ENCODE assay signal across 14 mouse cellular contexts in genomic region chr2:59681181-59681580, GRCm38 (mm10).
"Had no signal": no experiment of that assay in that cellular context is flagged by ENCODE, and none has a peak within 500 bp of the region (broad histone marks: within the 10 kb centered on the region; RNA-seq: fewer than 3 reads in every experiment).

No protein-coding gene starts in this region.

- H3K9me3 ChIP-seq: kidney, embryonic 15.5 days; liver, embryonic 13.5 days; neural tube, embryonic 13.5 days had no signal

- H3K27ac ChIP-seq: kidney, embryonic 15.5 days; left cerebral cortex, adult 2 months; liver, embryonic 13.5 days; neural tube, embryonic 13.5 days had no signal

- H3K27me3 ChIP-seq: kidney, embryonic 15.5 days; liver, embryonic 13.5 days; neural tube, embryonic 13.5 days had no signal

- H3K4me3 ChIP-seq: kidney, embryonic 15.5 days; left cerebral cortex, adult 2 months; liver, embryonic 13.5 days; neural tube, embryonic 13.5 days had no signal

- DNase-seq: kidney, postnatal 10 days; layer of hippocampus, postnatal 36 days; liver, embryonic 13.5 days; lung, adult 2 months; midbrain, embryonic 14.5 days; retina, postnatal 1 day; right cerebral cortex, postnatal 25 days; thymus, adult 2 months; thymus, postnatal 14 days; thymus, postnatal 4 days had no signal

- H3K9ac ChIP-seq: kidney, embryonic 15.5 days; liver, embryonic 13.5 days; neural tube, embryonic 13.5 days had no signal

- H3K36me3 ChIP-seq: kidney, embryonic 15.5 days; liver, embryonic 13.5 days; neural tube, embryonic 13.5 days had no signal

- H3K4me2 ChIP-seq: kidney, embryonic 15.5 days; liver, embryonic 13.5 days; midbrain, embryonic 11.5 days; neural tube, embryonic 13.5 days had no signal
